Mouse (Mus musculus) hindbrain, embryonic 11.5 days (tissue): ENCODE results near the gene Sftpa1. TPM values are rescaled to one million over a fixed set of nuclear protein-coding genes. Genes with fewer than 3 reads are reported as not detected.

ENCODE experiments used
- ATAC-seq: fragments of 200-750 bp; cut with Nextera tagmentation; 2 replicates; pipeline ENCODE4 v1.8.0; 2017; ENCODE audit warnings: mild to moderate bottlenecking, moderate TSS enrichment, moderate library complexity; ENCODE audit not compliant: low FRiP score
- DNase-seq: peaks from one replicate; pipeline ENCODE4 v3.0.0-alpha.2; 2015; ENCODE audit warnings: low spot score
- H3K27ac ChIP-seq: fragments of 300-500 bp; sonication (generic); 2 replicates; pipeline ENCODE4 v1.5.1; 2014; ENCODE audit warnings: mild to moderate bottlenecking, low read depth, low read length
- H3K27me3 ChIP-seq: fragments of 300-500 bp; sonication (generic); 2 replicates; pipeline ENCODE4 v1.6.1; 2014; ENCODE audit warnings: mild to moderate bottlenecking, low read length, moderate library complexity, mixed read lengths; ENCODE audit not compliant: control insufficient read depth, insufficient read depth
- H3K36me3 ChIP-seq: fragments of 300-500 bp; sonication (generic); 2 replicates; pipeline ENCODE4 v1.6.1; 2014; ENCODE audit warnings: mild to moderate bottlenecking, low read length, moderate library complexity, mixed read lengths; ENCODE audit not compliant: control insufficient read depth, insufficient read depth
- H3K4me1 ChIP-seq: fragments of 300-500 bp; sonication (generic); replicated peaks from 2 replicates; pipeline ENCODE4 v1.6.1; 2014; ENCODE audit warnings: low read length, mixed read lengths; ENCODE audit not compliant: control insufficient read depth, insufficient read depth
- H3K4me2 ChIP-seq: fragments of 300-500 bp; sonication (generic); replicated peaks from 2 replicates; pipeline ENCODE4 v1.6.1; 2014; ENCODE audit warnings: mild to moderate bottlenecking, low read depth, low read length
- H3K4me3 ChIP-seq: fragments of 300-500 bp; sonication (generic); 2 replicates; pipeline ENCODE4 v1.5.1; 2014; ENCODE audit warnings: low read depth, low read length
- H3K9ac ChIP-seq: fragments of 300-500 bp; sonication (generic); 2 replicates; pipeline ENCODE4 v1.6.1; 2014; ENCODE audit warnings: low read depth, low read length
- H3K9me3 ChIP-seq: fragments of 300-500 bp; sonication (generic); 2 replicates; pipeline ENCODE4 v1.6.1; 2016; ENCODE audit warnings: low read length; ENCODE audit not compliant: control insufficient read depth
- WGBS: fragments of 180-500 bp; shearing (Covaris S2); extraction: QIAGEN DNeasy Blood & Tissue Kit; methylation state at CpG from one replicate; pipeline ENCODE4 v1.1.7; 2014; 5-methylcytosine and 5-hydroxymethylcytosine counted together
- polyA plus RNA-seq: library from polyadenylated mRNA; unstranded; fragments of >200 nt; fragmentation: Nextera tagmentation; extraction: Ambion mirVana; gene quantifications from 2 replicates; pipeline ENCODE4 v1.2.1, GENCODE M21; 2014

Sftpa1 gene
- polyA plus RNA-seq, 1 experiment from 2014 or later: not detected

GRCm38 (mm10) chr14:41170514-41170913, 38.9 kb downstream of the Sftpa1 start:
- no peak for ATAC-seq
- H3K27me3 ChIP-seq: no peaks in the 10 kb centered on the region
- no peaks in the 10 kb centered on the region for H3K4me1 ChIP-seq
- no peak overlapping the region for H3K4me2 ChIP-seq
- no peak overlapping the region for H3K9ac ChIP-seq
- no peak overlapping the region for H3K4me3 ChIP-seq
- DNase-seq: no peak
- H3K36me3 ChIP-seq: no peaks in the 10 kb centered on the region
- H3K27ac ChIP-seq: no peak overlapping the region
- 91% methylated on average over 2 of the region's 2 CpGs for WGBS
- H3K9me3 ChIP-seq: no peaks in the 10 kb centered on the region

DNA sequence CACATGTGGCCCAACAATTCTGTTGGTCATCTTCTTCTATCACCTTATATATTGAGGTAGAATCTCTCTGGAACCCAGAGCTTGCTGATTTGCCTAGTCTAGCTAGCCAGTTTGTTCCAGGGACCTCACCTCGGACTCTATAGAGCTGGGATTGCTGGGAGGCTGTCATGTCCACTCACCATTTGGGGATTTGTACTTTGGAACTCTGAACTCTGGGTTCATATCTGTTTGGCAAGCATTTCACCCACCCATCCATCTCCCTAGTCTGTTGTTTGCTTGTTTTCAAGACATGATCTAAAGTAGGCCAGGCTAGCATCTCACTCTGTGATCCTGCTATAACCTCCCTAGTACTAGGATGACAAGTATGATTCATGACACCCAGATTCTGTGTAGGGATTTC, 43.2 kb downstream of the Sftpa1 start:
- no peak overlapping the region for H3K27ac ChIP-seq
- H3K9ac ChIP-seq: no peak overlapping the region
- DNase-seq (no peak), ATAC-seq (no peak)
- H3K4me3 ChIP-seq: no peak overlapping the region
- H3K9me3 ChIP-seq: no peaks in the 10 kb centered on the region
- WGBS: 78% methylated on average over 1 of the region's 1 CpGs
- no peak overlapping the region for H3K4me2 ChIP-seq
- no peaks in the 10 kb centered on the region for H3K36me3 ChIP-seq
- no peaks in the 10 kb centered on the region for H3K4me1 ChIP-seq
- H3K27me3 ChIP-seq: no peaks in the 10 kb centered on the region

GRCm38 (mm10) chr14:41185059-41185821, 53.7 kb downstream of the Sftpa1 start, which contains the start of gene Sftpd:
Gene Sftpd (minus strand): TSS chr14:41185149.
- Histone ChIP-seq H3K27me3 (no peaks in the 10 kb centered on the region), H3K9ac (no peak within 1 kb of the TSS), H3K4me3 (no peak within 1 kb of the TSS), H3K4me1 (no peaks in the 10 kb centered on the region), H3K9me3 (no peaks in the 10 kb centered on the region), H3K4me2 (no peak within 1 kb of the TSS), H3K27ac (no peak within 1 kb of the TSS), H3K36me3 (no peaks in the 10 kb centered on the region)
- WGBS: 80% methylated on average over 4 of the region's 4 CpGs
- ATAC-seq: no peak
- no peak for DNase-seq

Other genes with a start within 250 kb of the Sftpa1 start
- gene Sh2d4b, start 238.5 kb upstream of the Sftpa1 start, polyA plus RNA-seq: 1.4 and 1.5 TPM in 2 replicates
- 96.5 and 105 TPM in 2 replicates for gene Tspan14, start 165.0 kb upstream of the Sftpa1 start, polyA plus RNA-seq
- 54.9 and 65.8 TPM in 2 replicates for gene Fam213a, start 118.0 kb upstream of the Sftpa1 start, polyA plus RNA-seq
- 0.32 and 0.93 TPM in 2 replicates for gene Dydc2, start 62.6 kb upstream of the Sftpa1 start, polyA plus RNA-seq
- gene Dydc1, start 58.9 kb upstream of the Sftpa1 start, polyA plus RNA-seq: 0.63 TPM in 1 of 2 replicates, not detected in the other
- gene Mat1a, start 26.7 kb upstream of the Sftpa1 start, polyA plus RNA-seq: not detected in 2 replicates
- not detected in 2 replicates for gene Mbl1, start 19.7 kb downstream of the Sftpa1 start, polyA plus RNA-seq
- not detected in 2 replicates for gene Sftpd, start 53.4 kb downstream of the Sftpa1 start, polyA plus RNA-seq
- 0.11 TPM in 1 of 2 replicates, not detected in the other for gene Gm2832, start 147.0 kb downstream of the Sftpa1 start, polyA plus RNA-seq
- gene Gm5798, start 216.8 kb downstream of the Sftpa1 start, polyA plus RNA-seq: not detected in 2 replicates